In genomic region chr16:7637121-7637700, GRCm38 (mm10) we compare ENCODE assay signal across 17 mouse cellular contexts.
A peak's percentile ranks its signal among the peaks of the same experiment; 100 is the strongest.
DNase-seq lines count a peak whose midpoint lies in the region; ATAC-seq lines count a peak whose summit lies in the region.
"Had no signal": no experiment of that assay in that cellular context is flagged by ENCODE, and none has a peak within 500 bp of the region (broad histone marks: within the 10 kb centered on the region; RNA-seq: fewer than 3 reads in every experiment).

No protein-coding gene starts in this region.

- H3K9ac ChIP-seq in forebrain, embryonic 16.5 days (replicated peaks; ENCODE audit: low read depth, low read length), result 0 out of 2 replicates have a peak overlapping the region, but pooled peaks have one; percentile 6
- H3K9ac ChIP-seq in forebrain, embryonic 11.5 days (ENCODE audit: low read length), result no peak overlapping the region
- H3K9ac ChIP-seq in midbrain, embryonic 15.5 days, result no peak overlapping the region
- H3K9ac ChIP-seq in neural tube, embryonic 14.5 days (replicated peaks; ENCODE audit: low read depth, low read length), result no peak overlapping the region
- H3K9ac ChIP-seq: intestine, embryonic 15.5 days; limb, embryonic 13.5 days; liver, embryonic 14.5 days had no signal

- 0 out of 2 replicates have a peak, but pooled peaks have one; percentile 12 for ATAC-seq in forebrain, embryonic 16.5 days
- ATAC-seq in forebrain, embryonic 11.5 days (replicated peaks; ENCODE audit: low FRiP score), result no peak
- no peak for ATAC-seq in midbrain, embryonic 15.5 days (replicated peaks)
- no peak for ATAC-seq in neural tube, embryonic 14.5 days (ENCODE audit: low read depth)
- ATAC-seq: intestine, embryonic 15.5 days; lung, postnatal 0 days had no signal

- H3K36me3 ChIP-seq in forebrain, embryonic 16.5 days (ENCODE audit: control insufficient read depth, insufficient read depth), result no peaks in the 10 kb centered on the region
- no peaks in the 10 kb centered on the region for H3K36me3 ChIP-seq in forebrain, embryonic 11.5 days (ENCODE audit: control insufficient read depth, insufficient read depth, low read length)
- no peaks in the 10 kb centered on the region for H3K36me3 ChIP-seq in midbrain, embryonic 10.5 days
- no peaks in the 10 kb centered on the region for H3K36me3 ChIP-seq in midbrain, embryonic 15.5 days (replicated peaks)
- no peaks in the 10 kb centered on the region for H3K36me3 ChIP-seq in neural tube, embryonic 14.5 days (ENCODE audit: control insufficient read depth, insufficient read depth, low read length)
- no peaks in the 10 kb centered on the region for H3K36me3 ChIP-seq in limb, embryonic 10.5 days
- H3K36me3 ChIP-seq: embryonic facial prominence, embryonic 10.5 days; intestine, embryonic 15.5 days; limb, embryonic 13.5 days had no signal

- no peaks in the 10 kb centered on the region for H3K27me3 ChIP-seq in forebrain, embryonic 16.5 days (replicated peaks; ENCODE audit: control insufficient read depth, insufficient read depth, low read length)
- no peaks in the 10 kb centered on the region for H3K27me3 ChIP-seq in forebrain, embryonic 11.5 days (ENCODE audit: control insufficient read depth, insufficient read depth, low read length)
- H3K27me3 ChIP-seq in midbrain, embryonic 10.5 days (ENCODE audit: low read depth, poor library complexity, severe bottlenecking), result no peaks in the 10 kb centered on the region
- H3K27me3 ChIP-seq in midbrain, embryonic 15.5 days (replicated peaks), result no peaks in the 10 kb centered on the region
- no peaks in the 10 kb centered on the region for H3K27me3 ChIP-seq in neural tube, embryonic 14.5 days (ENCODE audit: control insufficient read depth, insufficient read depth, low read length)
- H3K27me3 ChIP-seq in limb, embryonic 10.5 days (ENCODE audit: low read depth, poor library complexity, severe bottlenecking), result no peaks in the 10 kb centered on the region
- H3K27me3 ChIP-seq: intestine, embryonic 15.5 days; limb, embryonic 13.5 days had no signal

- H3K9me3 ChIP-seq in forebrain, embryonic 16.5 days (ENCODE audit: control insufficient read depth, low read length), result no peaks in the 10 kb centered on the region
- H3K9me3 ChIP-seq in forebrain, embryonic 11.5 days (ENCODE audit: control insufficient read depth, low read length), result no peaks in the 10 kb centered on the region
- H3K9me3 ChIP-seq in midbrain, embryonic 10.5 days (replicated peaks), result no peaks in the 10 kb centered on the region
- H3K9me3 ChIP-seq in midbrain, embryonic 15.5 days, result no peaks in the 10 kb centered on the region
- no peaks in the 10 kb centered on the region for H3K9me3 ChIP-seq in neural tube, embryonic 14.5 days (ENCODE audit: control insufficient read depth, low read length)
- H3K9me3 ChIP-seq in limb, embryonic 10.5 days (replicated peaks), result no peaks in the 10 kb centered on the region
- H3K9me3 ChIP-seq: embryonic facial prominence, embryonic 10.5 days; intestine, embryonic 15.5 days; limb, embryonic 13.5 days had no signal

- H3K4me2 ChIP-seq in forebrain, embryonic 16.5 days (ENCODE audit: low read length), result no peak overlapping the region
- H3K4me2 ChIP-seq in forebrain, embryonic 11.5 days (ENCODE audit: low read depth, low read length, severe bottlenecking), result no peak overlapping the region
- H3K4me2 ChIP-seq in midbrain, embryonic 15.5 days, result no peak overlapping the region
- no peak overlapping the region for H3K4me2 ChIP-seq in neural tube, embryonic 14.5 days (ENCODE audit: low read depth, low read length)
- H3K4me2 ChIP-seq: heart, embryonic 11.5 days; intestine, embryonic 15.5 days; limb, embryonic 13.5 days had no signal

- H3K4me3 ChIP-seq in forebrain, embryonic 16.5 days (replicated peaks; ENCODE audit: low read length), result no peak overlapping the region
- H3K4me3 ChIP-seq in forebrain, embryonic 11.5 days (ENCODE audit: low read depth, low read length), result no peak overlapping the region
- no peak overlapping the region for H3K4me3 ChIP-seq in midbrain, embryonic 10.5 days
- H3K4me3 ChIP-seq in midbrain, embryonic 15.5 days, result no peak overlapping the region
- H3K4me3 ChIP-seq in neural tube, embryonic 14.5 days (ENCODE audit: low read depth, low read length), result no peak overlapping the region
- no peak overlapping the region for H3K4me3 ChIP-seq in limb, embryonic 10.5 days
- H3K4me3 ChIP-seq: embryonic facial prominence, embryonic 10.5 days; intestine, embryonic 15.5 days; limb, embryonic 13.5 days had no signal

- 19% methylated on average over 5 of the region's 5 CpGs for WGBS in forebrain, embryonic 16.5 days
- WGBS in forebrain, embryonic 11.5 days, result 52% methylated on average over 5 of the region's 5 CpGs
- 58% methylated on average over 5 of the region's 5 CpGs for WGBS in midbrain, embryonic 10.5 days
- 24% methylated on average over 5 of the region's 5 CpGs for WGBS in midbrain, embryonic 15.5 days
- 33% methylated on average over 5 of the region's 5 CpGs for WGBS in neural tube, embryonic 14.5 days
- WGBS in limb, embryonic 10.5 days, result 87% methylated on average over 5 of the region's 5 CpGs

- H3K27ac ChIP-seq in forebrain, embryonic 16.5 days (ENCODE audit: low read length), result no peak overlapping the region; the same call in 1 of the 2 replicates
- H3K27ac ChIP-seq in forebrain, embryonic 11.5 days (ENCODE audit: low read depth, low read length), result no peak overlapping the region
- peak overlapping the region; percentile 78 for H3K27ac ChIP-seq in midbrain, embryonic 10.5 days (replicated peaks)
- no peak overlapping the region for H3K27ac ChIP-seq in midbrain, embryonic 15.5 days
- 0 out of 2 replicates have a peak overlapping the region, but pooled peaks have one; percentile 24 for H3K27ac ChIP-seq in neural tube, embryonic 14.5 days (ENCODE audit: low read depth, low read length)
- H3K27ac ChIP-seq in limb, embryonic 10.5 days, result no peak overlapping the region
- H3K27ac ChIP-seq: embryonic facial prominence, embryonic 10.5 days; intestine, embryonic 15.5 days; limb, embryonic 13.5 days; liver, embryonic 14.5 days had no signal

- DNase-seq in forebrain, embryonic 11.5 days (ENCODE audit: low spot score), result no peak
- DNase-seq in midbrain, embryonic 10.5 days (ENCODE audit: low spot score), result no peak
- peak; percentile 2 for DNase-seq in c-Kit-positive CD71-negative TER-119-negative erythroid progenitor cells, embryonic 14.5 days (ENCODE audit: low read depth)
- no peak for DNase-seq in limb, embryonic 10.5 days (ENCODE audit: low spot score)
- DNase-seq: cerebellum, adult 11-12 months; cerebellum, postnatal 25 days; gastrocnemius, postnatal 25 days; heart, postnatal 14 days had no signal

- peaks cover 20% of the 10 kb centered on the region for H3K4me1 ChIP-seq in forebrain, embryonic 16.5 days (replicated peaks; ENCODE audit: control insufficient read depth, insufficient read depth, low read length)
- peaks cover 5% of the 10 kb centered on the region; the same call in 1 of the 2 replicates for H3K4me1 ChIP-seq in forebrain, embryonic 11.5 days (replicated peaks; ENCODE audit: control insufficient read depth, insufficient read depth, low read length)
- peaks cover 45% of the 10 kb centered on the region for H3K4me1 ChIP-seq in midbrain, embryonic 10.5 days
- H3K4me1 ChIP-seq in midbrain, embryonic 15.5 days, result peaks cover 20% of the 10 kb centered on the region
- H3K4me1 ChIP-seq in neural tube, embryonic 14.5 days (ENCODE audit: control insufficient read depth, insufficient read depth, low read length), result peaks cover 15% of the 10 kb centered on the region
- H3K4me1 ChIP-seq in limb, embryonic 10.5 days, result peaks cover 15% of the 10 kb centered on the region
- H3K4me1 ChIP-seq: intestine, embryonic 15.5 days; limb, embryonic 13.5 days had no signal

Comparison
In these comparisons a context has a peak if more than half of its experiments do, and no peak if none do; other contexts are left out.
1. H3K27ac ChIP-seq: peak in midbrain, embryonic 10.5 days (single experiment) and neural tube, embryonic 14.5 days (single experiment); none in forebrain, embryonic 16.5 days (single experiment), forebrain, embryonic 11.5 days (single experiment), midbrain, embryonic 15.5 days (single experiment) and limb, embryonic 10.5 days (single experiment).